Mouse (Mus musculus): ENCODE measurements around the gene Opa3.
A peak's percentile ranks its signal among the peaks of the same experiment; 100 is the strongest.

Gene Opa3

GRCm38 (mm10) chr7:19214940-19215339, 13.2 kb upstream of the Opa3 start:
- no peak for DNase-seq (ENCODE audit: low spot score in 2 of 2)

DNA sequence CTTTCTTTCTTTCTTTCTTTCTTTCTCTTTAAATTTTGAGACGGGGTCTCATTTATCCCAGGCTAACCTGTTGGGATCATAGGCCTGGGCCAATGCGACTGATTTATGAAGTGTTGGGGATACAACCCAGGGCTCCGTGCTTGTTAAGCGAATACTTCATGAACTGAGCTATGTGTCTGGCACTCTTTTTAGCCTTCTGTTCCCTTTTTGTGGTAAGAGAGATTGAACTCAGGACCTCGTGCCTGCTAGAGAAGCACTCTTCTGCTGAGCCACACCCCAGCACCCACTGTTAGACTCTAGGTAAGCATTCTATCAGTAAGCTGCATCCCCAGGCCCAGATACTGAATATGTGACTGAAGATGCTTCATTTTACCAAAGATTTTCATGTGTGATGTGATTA, 10.6 kb upstream of the Opa3 start:
- DNase-seq (ENCODE audit: low spot score in 2 of 2): no peak

DNA sequence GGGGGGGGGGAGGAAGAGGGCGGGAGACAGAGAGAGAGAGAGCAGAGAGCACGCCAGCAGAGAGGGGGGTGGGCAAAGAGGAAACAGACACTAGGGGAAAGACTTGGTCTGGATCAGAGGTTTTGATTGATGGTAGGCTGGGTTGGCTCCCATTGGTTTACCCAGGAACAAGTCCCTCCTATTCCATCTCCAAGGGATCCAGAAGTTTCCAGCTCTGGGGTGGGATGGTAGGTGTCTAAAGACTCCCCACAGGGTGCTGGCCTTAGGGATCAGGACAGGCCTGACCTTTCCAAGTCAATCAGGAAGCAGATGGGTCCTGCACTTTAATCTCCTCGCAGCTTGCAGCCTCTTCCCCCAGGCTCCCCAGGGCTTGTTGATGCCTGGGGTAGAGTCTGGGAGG, 10.2 kb upstream of the Opa3 start:
- DNase-seq (ENCODE audit: low spot score in 2 of 2): no peak

- DNase-seq (ENCODE audit: low spot score in 2 of 2): no peak
These were observed 8.1 kb upstream of the Opa3 start for GRCm38 (mm10) chr7:19220061-19220460.

DNA sequence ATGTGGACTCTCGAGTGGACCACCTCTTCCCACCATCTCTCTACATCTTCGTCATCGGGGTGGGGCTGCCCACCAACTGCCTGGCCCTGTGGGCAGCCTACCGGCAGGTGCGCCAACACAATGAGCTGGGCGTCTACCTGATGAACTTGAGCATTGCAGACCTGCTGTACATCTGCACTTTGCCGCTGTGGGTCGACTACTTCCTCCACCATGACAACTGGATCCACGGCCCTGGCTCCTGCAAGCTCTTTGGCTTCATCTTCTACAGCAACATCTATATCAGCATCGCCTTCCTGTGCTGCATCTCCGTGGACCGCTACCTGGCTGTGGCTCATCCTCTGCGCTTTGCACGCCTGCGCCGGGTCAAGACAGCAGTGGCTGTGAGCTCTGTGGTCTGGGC, 5.9 kb upstream of the Opa3 start:
- DNase-seq (ENCODE audit: low spot score in 2 of 2): no peak

- no peak for DNase-seq (ENCODE audit: low spot score in 2 of 2)
These were observed 5.3 kb upstream of the Opa3 start for GRCm38 (mm10) chr7:19222875-19223274.

DNA sequence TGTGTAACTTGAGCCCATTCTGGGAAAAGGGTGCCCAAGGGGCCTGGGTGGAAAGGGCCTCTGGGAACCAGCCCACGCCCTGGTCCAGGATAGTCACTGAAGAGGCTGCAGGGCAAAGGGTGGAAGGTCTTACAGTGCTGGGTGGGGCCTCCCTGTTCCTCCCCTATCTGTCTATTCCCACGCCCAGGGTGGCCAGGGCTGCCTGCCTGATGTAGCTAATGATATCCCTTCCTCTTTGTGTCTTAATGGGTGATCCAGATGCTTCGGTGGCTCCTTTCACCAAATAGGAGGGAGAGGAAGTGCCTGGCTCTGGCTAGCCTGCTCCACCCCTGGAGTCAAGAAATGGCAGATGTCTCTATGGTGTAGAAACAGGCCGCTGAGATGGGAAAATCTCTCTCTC, 3.2 kb upstream of the Opa3 start:
- DNase-seq (ENCODE audit: low spot score in 2 of 2): no peak

DNA sequence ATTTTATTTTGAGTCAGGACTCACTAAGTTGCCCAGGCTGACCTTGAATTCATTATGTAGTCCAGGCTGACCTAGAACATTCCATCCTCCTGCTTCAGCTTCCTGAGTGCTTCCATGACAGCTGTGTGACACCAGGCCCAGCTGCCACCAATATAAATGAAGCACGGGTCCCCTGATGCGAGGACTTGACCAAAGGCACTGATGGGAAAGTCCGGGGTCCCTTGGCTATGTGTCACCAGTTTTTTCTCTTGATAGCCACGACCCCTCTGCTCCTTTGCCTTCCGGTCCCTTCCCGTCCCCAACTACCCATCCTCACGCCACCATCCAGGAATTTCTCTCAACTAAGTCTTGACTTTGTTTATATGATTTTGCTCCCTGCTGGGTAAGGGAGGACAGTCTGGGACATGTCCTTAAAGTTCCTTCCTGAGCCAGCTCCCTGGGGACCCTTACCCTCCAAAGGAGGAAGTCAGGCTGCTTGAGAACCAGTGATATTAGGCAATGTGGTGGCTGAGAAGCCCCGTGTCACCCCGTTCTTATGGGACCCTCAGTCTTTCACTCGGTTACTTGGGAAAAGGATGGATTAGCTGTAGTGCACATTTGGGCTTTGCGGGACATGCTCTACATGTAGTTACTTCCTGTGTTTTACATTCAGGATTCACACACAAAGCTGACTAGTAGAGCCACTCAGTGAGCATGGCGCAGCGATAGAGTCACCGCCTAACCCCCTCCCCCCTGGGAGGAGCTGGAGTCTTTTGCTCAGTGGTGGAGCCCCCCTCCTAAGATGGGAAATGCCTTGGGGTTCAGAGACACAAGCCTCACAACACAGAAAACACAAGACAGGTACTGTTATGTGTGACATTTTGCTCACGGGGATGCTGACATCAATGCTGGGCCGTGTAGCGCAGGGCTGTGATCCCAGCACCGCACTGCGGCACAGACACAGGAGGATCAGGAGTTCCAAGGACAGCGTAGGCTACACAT, 1.0 kb upstream of the Opa3 start:
- DNase-seq (ENCODE audit: low spot score in 2 of 2): peak; percentile 44 to 58

DNA sequence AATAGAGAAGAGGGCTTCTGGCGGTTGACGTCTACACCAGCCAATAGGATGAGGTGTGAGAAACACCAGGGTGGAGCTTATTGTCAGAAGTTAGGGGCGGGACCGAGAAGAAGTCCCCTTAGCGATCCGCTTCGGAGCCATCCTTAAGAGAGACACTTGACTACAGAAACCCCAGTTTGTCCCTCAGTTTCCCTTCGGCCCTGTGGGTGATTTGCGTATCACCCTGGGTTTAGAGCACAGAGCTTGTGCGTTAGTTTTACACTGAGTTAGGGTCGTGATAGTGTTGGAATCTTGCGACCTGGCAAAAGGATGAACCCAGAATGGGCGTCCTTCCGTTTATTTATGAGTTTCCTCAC, 637 bp downstream of the Opa3 start:
- no peak for DNase-seq (ENCODE audit: low spot score in 2 of 2)

- no peak for DNase-seq (ENCODE audit: low spot score in 2 of 2)
These were observed 1.3 kb downstream of the Opa3 start for GRCm38 (mm10) chr7:19229404-19229803.

DNA sequence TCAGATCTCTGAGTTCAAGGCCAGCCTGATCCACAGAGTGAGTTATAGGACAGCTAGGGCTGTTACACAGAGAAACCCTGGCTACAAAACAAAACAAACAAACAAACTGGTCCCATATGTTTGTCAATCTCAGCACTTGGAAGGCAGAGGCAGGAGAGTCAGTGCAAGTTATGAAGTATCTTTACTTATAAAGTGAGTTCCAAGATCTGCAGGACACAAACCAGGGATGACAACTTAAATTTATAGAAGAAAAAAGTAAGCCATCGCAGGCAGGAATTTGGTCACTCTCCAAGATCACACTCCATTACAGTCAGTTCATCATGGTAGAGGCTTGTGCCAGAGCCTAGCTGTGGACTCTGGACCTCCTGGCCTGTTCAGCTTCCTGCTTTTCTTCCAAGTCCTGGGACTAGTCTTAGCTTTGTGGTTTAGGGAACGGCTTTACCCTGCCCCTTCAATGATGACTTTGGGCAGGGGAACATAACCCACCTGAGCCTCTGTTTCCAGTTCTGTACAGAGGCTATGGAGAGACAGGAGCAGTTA, 2.0 kb downstream of the Opa3 start:
- DNase-seq (ENCODE audit: low spot score in 2 of 2): no peak

DNA sequence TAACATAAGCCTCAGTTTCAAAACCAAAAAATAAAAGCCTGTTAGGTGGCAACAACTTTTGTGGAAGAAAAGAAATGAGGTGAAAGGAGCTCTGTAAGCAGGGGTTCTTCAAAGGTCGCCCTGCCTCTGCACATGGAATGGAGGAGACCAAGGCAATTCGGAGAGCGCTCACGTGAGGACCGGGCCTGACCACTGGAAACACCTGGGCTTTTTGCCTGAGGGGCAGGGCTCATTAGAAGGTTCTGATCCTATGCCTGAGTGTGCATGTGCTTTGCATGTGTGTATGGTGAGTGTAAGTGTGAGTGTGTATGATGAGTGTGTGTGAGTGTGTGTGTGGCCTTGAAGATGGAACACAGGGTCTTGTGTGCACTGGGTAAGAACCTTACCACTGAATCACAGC, 2.8 kb downstream of the Opa3 start:
- DNase-seq (ENCODE audit: low spot score in 2 of 2): no peak

GRCm38 (mm10) chr7:19231849-19232248, 3.7 kb downstream of the Opa3 start:
- DNase-seq (ENCODE audit: low spot score in 2 of 2): no peak

DNA sequence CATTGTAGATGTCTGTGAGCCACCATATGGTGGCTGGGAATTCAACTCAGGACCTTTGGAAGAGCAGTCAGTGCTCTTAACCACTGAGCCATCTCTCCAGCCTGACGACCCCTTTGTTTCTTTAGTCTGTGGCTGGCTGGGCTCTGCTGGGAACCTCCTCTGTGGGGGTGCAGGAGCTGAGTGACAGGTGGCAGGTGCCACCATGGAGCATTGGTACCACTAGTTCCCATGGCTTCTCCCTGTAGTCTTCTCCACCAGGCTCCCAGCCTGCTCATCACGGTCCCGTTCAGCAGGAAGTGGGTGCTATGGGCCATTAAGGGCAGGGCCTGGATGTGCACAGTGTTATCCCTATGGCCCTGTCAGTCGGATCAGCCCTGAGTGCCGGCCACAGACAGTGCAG, 6.5 kb downstream of the Opa3 start:
- no peak for DNase-seq (ENCODE audit: low spot score in 2 of 2)

GRCm38 (mm10) chr7:19235092-19235671, 7.0 kb downstream of the Opa3 start:
- no peak for DNase-seq (ENCODE audit: low spot score in 2 of 2)

DNA sequence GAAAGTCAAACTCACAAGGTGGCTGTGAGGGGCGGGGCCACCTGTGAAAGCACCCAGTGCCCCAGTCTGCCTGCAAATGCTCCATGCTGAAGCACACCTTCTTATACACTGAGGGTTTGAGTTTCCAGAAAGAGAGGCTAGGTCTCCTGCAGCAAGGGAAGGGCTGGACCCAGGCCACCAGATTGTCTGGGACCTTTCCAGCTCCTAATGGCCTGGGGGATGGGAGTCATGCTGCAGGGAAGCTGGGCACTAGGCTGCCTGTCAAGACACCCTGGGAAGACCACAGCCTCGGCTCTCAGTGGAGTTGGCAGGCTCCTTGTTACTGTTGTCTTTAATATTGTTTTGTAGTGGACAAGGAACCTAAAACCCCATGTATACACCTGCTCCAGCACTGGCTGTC, 8.3 kb downstream of the Opa3 start:
- DNase-seq (ENCODE audit: low spot score in 2 of 2): no peak

GRCm38 (mm10) chr7:19238344-19238743, 10.2 kb downstream of the Opa3 start:
- DNase-seq (ENCODE audit: low spot score in 2 of 2): no peak

DNA sequence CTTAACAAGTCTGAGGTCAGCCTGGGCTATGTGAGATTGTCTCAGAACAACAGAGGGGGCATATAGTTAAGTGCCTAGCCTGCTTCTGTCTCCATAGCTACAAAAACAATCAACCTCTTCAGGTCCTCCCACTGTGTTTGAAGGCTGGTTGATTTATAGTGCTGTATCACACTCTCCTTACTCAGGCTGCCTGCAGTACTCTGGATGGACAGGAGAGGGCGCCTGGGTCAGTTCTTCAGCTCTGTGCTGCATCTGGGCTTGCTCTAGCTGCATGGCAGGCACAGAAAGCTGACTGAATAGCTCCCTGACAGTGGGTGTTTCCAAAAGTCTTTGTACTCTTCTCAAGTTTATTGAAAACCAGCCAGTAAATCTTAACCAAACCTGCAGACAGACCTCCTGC, 11.3 kb downstream of the Opa3 start:
- DNase-seq (ENCODE audit: low spot score in 2 of 2): peak; percentile 73 to 89

DNA sequence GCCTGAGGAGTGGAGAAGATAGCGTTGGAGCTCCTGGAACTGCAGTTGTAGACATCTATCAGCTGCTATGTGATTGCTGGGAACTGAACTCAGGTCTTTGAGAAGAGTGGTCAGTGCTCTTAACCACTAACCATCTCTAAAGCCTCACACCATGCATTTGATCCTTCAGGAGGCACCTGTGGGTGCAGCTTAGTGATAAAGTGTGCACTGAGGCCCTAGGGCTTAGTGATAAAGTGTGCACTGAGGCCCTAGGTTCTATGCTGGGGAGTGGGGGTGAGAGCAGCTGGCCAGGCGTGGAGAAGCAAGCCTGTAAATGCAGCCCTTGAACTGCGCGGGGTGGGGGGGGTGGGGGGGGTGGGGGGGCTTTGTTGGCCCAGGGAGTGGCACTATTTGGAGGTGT, 11.9 kb downstream of the Opa3 start:
- DNase-seq (ENCODE audit: low spot score in 2 of 2): no peak

DNA sequence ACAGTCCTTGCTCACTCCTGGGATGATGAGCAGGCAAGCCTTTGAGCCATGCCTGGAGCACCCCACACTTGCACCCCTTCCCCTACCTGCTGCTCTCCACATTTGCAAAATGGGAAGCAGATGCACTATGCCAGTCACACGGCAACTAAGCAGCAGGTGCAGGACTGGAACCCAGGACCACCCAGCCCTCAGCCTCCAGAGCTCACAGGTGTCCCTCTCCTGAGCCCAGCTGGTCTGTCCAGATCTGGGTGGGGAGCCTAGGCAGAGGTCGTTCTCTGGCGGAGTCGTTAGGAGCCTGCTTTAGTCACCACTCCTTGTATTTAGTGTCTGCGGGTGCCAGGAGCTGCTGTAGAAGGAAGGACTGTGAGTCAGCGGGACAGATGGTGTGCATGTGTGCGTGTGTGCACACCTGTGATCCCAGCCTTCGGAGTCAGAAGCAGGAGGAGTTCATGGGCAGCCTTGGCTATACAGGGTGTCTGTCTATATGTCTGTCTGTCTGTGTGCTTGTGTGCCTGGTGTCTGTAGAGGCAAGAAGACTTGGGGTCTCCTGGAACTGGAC, 12.8 kb downstream of the Opa3 start:
- DNase-seq (ENCODE audit: low spot score in 2 of 2): no peak

GRCm38 (mm10) chr7:19242005-19242404, 13.9 kb downstream of the Opa3 start:
- no peak for DNase-seq (ENCODE audit: low spot score in 2 of 2)

DNA sequence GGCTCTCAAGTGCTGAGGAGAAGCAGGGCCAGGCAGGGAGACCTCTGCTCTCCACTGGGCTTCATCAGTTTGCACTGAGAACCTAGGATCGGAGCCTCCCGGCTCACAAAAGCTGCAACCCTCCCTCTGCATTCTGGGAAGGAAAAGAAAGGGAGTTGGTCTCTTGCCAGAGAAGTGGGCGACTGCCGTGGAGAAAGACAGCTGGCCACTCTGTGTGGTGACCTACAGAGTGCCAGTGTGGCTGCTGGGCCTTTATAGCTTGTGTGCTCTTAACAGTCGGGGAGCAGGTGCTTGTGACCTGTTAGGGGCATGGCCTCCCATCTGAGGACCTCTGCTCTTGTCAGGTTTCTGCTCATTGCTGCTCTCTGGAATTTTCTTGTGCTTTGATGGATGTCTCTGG, 15.7 kb downstream of the Opa3 start:
- no peak for DNase-seq (ENCODE audit: low spot score in 2 of 2)

GRCm38 (mm10) chr7:19245083-19245482, 16.9 kb downstream of the Opa3 start:
- no peak for DNase-seq (ENCODE audit: low spot score in 2 of 2)

Measured in thymus, postnatal 10 days (tissue).